Mouse (Mus musculus): Measurements from ENCODE around the gene Prkn.

- TF ChIP-seq EP300 (IDR thresholded peaks at IDR 0.05; ENCODE audit: insufficient read depth, low read depth, low read length), result no peak
- no peak for TF ChIP-seq CTCF (IDR thresholded peaks at IDR 0.05)
These were observed 252.7 kb downstream of the Prkn start for GRCm38 (mm10) chr17:11092900-11093299.
